Mouse (Mus musculus) mouse embryonic stem cell (cell line): Measurements from ENCODE around the gene Prrc2a.

ENCODE experiments used
- in situ Hi-C, 2 experiments: fragments of 300-500 bp; cut with MboI; formaldehyde crosslinking; loops; 1 replicate in 1 of 2; 3 replicates in 1 of 2; pipeline ENCODE4 v1.14.3; 2019 to 2020; ENCODE audit warnings: low sequenced_read_pairs in 2 of 2, low pct_unique_long_range_greater_than_20kb in 1 of 2, mixed read lengths in 1 of 2; ENCODE audit not compliant: unreplicated experiment in 1 of 2

Prrc2a gene

GRCm38 (mm10) chr17:35193881-35194843, 29.5 kb upstream of the Prrc2a start, which contains the start of gene Ltb:
Gene Ltb (plus strand): TSS chr17:35194439.
- in situ Hi-C loops = no loop called here

DNA sequence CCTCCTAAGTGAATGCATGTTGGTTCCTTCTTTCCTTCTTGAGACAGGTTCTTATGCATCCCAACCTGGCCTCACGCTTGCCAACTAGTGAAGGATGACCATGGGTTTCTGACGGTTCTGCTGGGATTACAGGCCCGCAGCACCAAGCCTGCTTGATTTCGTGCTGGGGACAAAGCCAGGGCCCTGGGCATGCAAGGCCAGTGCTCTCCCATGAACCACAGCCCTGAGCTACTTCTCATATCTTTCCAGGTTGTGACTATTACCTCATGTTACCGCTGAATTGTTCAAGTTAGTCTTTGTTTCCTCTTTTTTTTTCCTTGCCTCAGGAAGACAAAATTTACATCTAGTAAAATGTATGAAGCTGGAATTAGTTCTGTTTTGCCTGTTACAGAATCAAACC, 28.2 kb upstream of the Prrc2a start:
- in situ Hi-C loops = no loop called here

DNA sequence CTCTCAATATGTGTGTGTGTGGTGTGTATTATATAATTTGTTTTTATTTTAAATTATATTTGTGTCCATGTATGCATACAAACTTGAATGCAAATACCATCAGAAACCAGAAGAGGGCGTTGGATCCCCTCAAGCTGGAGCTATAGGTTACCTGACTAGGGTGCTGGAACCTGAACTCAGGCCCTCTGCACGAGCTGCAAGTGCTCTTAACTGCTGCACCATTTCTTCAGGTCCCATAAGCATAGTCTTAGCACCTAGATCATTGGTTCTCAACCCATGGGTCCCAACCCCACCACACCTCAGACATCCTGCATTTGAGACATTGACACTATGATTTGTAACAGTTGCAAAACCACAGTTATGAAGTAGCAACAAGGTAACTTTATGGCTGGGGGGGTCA, 27.0 kb upstream of the Prrc2a start:
- in situ Hi-C loops = no loop called here

GRCm38 (mm10) chr17:35190096-35190495, 25.4 kb upstream of the Prrc2a start:
- in situ Hi-C loops = no loop called here

GRCm38 (mm10) chr17:35189186-35189585, 24.5 kb upstream of the Prrc2a start:
- in situ Hi-C loops = no loop called here

DNA sequence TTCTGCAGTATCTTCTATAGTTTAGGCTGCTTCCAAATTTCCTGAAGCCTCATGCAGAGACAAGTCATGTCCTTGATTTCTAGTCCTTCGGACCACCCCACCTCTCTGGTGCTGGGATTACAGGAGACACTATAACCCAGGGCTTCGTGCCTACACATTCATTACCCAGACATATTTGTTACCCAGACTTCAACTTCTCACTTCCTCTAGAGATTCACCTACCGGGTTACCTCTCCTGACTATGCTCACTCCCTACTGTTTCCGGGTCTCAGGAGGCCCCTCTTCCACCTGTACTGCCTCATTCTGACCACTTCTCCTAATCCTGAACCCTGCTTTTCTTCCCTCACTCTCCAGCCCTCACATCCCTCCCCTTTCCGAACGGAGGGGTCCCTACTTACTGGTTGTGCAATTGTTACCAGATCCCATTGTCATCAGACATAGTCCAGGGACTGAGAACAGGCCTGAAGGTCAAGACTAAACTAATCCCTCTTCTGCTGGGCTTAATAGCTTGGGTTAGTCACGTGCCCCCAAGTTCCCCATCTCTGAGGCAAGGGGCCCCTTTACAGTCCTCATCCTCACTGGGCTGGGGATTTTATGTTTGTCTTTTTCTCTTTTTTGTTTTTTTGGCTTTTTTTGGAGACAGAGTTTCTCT, 23.4 kb upstream of the Prrc2a start, which contains the start of gene Lst1:
TSS of gene Lst1 (minus strand) at position 481 of the 652 bp plus-strand sequence.
- in situ Hi-C loops = no loop called here

DNA sequence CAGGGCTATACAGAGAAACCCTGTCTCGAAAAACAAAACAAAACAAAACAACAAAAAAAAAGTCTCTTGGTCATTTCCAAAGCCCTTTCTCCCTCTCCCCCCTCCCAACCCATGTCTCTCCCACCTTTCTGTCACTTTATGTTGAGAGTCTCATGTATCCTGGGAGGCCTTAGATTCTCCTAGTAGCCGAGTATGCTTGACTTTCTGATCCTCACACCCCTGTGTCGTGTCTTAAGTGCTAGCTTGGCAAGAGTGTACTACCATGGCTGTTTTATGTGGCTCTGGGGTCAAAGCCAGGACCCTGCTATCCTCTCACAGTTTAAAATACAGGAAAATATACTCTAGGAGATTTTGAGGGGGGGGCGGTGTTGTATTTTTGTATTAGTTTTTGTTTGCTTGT, 22.6 kb upstream of the Prrc2a start:
- in situ Hi-C loops = no loop called here

DNA sequence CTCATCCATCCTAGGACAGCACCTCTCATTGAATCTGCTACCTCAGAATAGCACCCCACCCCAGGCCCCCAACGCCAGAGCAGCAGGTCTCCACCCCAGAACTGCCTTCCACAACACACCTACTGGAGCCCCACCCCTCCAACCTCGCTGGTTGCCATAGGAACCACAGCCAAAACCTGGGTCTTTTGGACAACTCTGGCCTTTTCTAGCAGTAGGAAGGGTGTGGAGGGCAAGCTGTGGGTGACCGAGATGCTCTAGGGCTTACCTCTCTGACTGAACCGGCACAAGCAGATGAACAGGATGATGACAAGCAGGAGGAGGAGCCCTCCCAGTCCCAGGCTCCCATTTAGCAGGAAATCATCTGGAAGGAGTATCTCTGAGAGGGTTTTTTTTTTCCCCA, 22.0 kb upstream of the Prrc2a start:
- in situ Hi-C loops = no loop called here

GRCm38 (mm10) chr17:35185639-35186611, 21.2 kb upstream of the Prrc2a start:
- in situ Hi-C loops = no loop called here

GRCm38 (mm10) chr17:35180093-35180492, 15.4 kb upstream of the Prrc2a start:
- in situ Hi-C loops = no loop called here

DNA sequence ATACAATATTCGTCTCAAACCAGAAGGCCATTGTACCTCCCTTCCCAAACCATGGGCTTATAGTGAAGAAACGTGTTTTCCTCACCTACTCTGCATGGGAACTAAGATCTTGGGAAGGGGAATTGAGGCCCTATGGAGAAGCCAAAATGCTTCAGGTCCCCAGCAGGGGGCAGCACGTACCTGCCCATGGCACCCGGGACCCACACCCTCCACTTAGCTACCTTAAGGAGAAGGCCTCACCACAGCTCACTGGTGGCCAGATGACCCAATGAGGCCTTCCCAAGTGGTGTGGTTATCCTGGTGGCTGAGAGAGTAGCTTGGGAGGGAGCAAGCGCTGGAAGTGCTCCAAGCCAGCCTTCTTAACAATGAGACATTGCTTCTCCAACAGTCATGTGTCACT, 13.8 kb upstream of the Prrc2a start:
- in situ Hi-C loops = loop anchor here in 1 of 2 experiments (5.0 kb wide), 1 partner anchor 54 kb away; the partner anchor contains the start of gene Atp6v1g2

GRCm38 (mm10) chr17:35175968-35176367, 11.3 kb upstream of the Prrc2a start, which contains the start of gene Aif1:
Gene Aif1 (minus strand): TSS chr17:35176068.
- in situ Hi-C loops = loop anchor here in 1 of 2 experiments (5.0 kb wide), 1 partner anchor 56 kb away; the partner anchor contains the start of gene Atp6v1g2

GRCm38 (mm10) chr17:35175382-35175781, 10.7 kb upstream of the Prrc2a start:
- in situ Hi-C loops = loop anchor here in 1 of 2 experiments (5.0 kb wide), 1 partner anchor 57 kb away; the partner anchor contains the start of gene Atp6v1g2

- in situ Hi-C loops = no loop called here
Observed at GRCm38 (mm10) chr17:35174201-35174977, 9.7 kb upstream of the Prrc2a start.

GRCm38 (mm10) chr17:35173329-35173728, 8.6 kb upstream of the Prrc2a start:
- in situ Hi-C loops = no loop called here

DNA sequence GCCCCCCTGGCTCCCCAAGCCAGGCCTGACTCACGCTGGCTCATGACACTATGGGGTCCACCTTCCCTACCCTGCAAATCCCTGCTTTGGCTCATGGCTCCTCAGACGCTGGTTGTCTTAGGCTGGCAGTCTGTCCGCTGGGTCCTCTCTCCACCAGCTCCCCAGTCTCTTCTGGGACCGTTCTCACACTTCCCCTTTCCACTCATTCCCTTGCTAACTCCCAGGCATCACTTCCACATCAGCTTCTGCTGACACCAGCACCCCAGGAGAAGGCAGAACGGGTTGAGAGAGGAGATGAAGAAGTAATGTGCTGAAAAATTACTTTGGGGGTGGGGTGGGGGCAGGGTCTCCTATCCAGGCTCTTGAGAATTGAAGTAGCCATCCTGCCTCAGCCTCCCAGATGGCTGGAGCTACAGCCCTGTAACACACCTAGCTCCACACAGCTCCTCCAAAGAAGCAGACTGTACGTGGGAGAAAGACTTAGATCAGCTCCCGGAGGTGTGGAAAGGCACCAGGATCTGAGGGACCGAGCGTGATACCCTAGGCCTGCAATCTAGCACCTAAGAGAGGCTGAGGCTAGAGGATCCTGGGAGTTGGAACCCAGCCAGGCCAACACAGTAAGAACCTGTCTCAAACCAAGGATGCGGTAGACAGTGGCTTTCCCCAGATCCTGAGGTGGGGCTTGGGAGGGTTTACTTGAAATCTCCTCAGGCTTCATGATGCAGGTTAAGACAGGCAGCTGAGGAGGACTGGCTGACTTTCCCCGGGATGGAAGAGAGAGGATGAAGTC, 7.9 kb upstream of the Prrc2a start:
- in situ Hi-C loops = no loop called here
